Mouse (Mus musculus): Measurements from ENCODE around the gene Snx29. TPM values are rescaled to one million over a fixed set of nuclear protein-coding genes. Genes with fewer than 3 reads are reported as not detected.

The Snx29 gene
- polyA plus RNA-seq, 1 experiment, result 9.1 TPM

DNA sequence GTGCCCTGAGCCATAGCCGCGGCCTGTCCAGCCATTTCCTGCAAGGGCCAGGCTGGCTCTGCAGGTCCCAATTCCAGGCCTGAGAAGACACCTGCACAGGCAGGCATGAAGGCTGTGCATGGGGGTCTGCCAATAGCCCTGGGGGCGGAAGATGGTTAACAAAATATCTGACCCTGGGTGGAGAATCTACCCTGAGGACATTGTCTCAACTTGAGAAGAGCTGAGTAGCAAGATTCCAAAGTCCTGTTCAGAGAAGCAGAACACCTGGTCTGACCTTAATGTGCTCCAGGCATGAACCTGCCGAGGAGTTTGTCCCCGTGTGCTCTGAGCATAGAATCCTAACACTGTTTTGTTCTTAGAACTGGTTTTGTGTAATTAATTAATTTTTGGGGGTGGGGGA, 83.5 kb downstream of the Snx29 start:
- no peak for DNase-seq (ENCODE audit: extremely low spot score in 1 of 2, low spot score in 1 of 2)

DNA sequence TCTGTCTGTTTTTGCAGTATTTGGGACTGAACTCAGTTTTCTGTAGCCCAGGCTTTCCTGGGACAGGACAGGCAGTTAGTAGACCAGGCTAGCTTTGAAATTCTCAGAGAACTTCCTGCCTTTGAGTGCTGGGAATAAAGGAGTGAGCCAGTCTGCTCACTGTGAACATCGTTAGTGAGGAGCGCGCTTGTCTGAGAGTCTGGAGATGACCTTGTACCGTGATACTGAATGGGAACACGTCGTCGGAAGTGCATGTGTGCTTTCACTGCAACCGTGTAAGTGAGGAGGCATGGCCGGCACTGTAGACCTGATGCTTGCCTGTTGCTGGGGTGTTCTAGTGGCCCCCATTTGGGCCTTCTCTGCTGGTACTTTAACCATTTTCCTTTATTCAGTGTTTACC, 83.9 kb downstream of the Snx29 start:
- no peak for DNase-seq (ENCODE audit: extremely low spot score in 1 of 2, low spot score in 1 of 2)

GRCm38 (mm10) chr16:11407932-11408620, 85.4 kb downstream of the Snx29 start:
- DNase-seq (ENCODE audit: extremely low spot score in 1 of 2, low spot score in 1 of 2), result no peak

DNA sequence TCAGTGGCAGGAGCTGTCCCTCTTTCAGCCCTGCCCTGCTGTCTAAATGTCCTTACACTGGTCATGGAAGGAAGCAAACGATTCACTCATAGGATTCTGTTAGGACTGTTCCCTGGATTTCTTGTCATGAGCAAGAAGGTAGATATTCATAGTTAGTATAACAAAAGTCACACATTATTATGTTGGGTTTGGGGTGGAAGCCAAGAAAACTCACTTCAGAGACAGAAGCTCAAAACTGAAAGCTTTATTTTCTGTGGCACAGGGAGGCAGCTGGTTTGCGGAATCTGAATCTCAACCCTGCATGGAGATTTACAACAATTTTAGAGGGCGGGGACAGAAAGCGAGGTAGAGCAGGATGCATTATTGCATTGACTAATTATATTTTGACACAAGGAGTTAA, 86.0 kb downstream of the Snx29 start:
- DNase-seq (ENCODE audit: extremely low spot score in 1 of 2, low spot score in 1 of 2), result peak in 1 of 2 experiments; percentile 57

DNA sequence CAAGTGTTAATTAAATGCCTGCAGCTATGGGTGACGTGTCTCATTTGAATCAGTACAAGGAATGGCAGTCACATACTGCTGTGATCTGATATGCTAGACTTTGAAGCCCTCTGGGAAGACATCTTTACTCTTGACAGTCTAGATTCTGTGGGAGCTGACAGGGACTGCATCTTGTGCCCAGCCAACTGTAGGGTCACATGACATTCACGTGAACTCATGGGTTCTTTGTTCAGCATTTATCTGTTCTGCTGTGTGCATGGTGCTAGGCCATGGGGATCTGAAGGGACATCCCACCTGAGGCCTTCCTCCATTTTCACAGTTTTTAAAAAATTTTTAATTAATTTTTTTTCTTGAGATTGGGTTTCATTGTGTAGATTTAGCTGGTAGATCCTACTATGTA, 91.9 kb downstream of the Snx29 start:
- no peak for DNase-seq (ENCODE audit: extremely low spot score in 1 of 2, low spot score in 1 of 2)

DNA sequence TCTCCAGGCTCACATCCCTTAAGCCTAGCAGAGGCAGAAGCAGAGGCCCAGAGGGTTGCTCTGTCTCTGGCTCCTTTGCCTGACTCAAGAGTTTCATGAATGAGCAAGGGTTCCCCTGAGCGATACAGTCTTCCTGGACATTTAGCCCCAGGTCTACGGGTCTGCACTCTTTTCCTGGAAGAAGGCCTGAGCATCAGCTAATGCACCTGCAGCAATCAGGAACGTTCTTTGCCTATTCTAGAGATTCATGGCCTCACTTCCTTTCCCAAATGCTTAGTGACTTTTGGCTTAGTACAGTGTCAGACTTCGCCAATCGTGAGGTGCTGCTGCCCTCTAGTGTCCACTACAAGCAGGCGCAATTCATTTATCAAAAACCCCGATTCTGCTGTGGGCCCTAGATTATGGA, 95.5 kb downstream of the Snx29 start:
- peak in 1 of 2 experiments; percentile 76 for DNase-seq (ENCODE audit: extremely low spot score in 1 of 2, low spot score in 1 of 2)

GRCm38 (mm10) chr16:11420311-11421080, 97.8 kb downstream of the Snx29 start:
- no peak for DNase-seq (ENCODE audit: extremely low spot score in 1 of 2, low spot score in 1 of 2)

DNA sequence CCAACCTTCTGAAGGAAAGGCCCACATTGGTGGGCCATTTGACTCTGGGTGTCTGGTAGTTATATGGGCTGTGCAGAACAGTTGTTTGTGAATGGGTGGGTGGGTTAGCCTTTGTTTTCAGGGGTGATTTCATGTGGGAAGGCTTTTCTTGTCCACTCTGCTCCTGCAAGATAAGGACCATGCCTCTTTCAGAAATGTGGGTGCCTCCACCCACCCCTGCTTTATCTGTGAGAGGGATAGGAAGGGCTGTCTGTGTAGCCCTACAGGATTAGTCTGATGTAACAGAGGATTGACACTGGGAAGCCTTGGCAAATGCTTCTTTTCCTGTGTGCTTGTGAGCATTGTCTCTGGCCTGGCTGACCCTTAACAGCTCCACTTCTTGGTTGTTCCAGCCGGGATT, 99.5 kb downstream of the Snx29 start:
- DNase-seq (ENCODE audit: extremely low spot score in 1 of 2, low spot score in 1 of 2), result no peak

- DNase-seq (ENCODE audit: extremely low spot score in 1 of 2, low spot score in 1 of 2), result no peak
Observed at GRCm38 (mm10) chr16:11422889-11423610, 100.3 kb downstream of the Snx29 start.

- DNase-seq (ENCODE audit: extremely low spot score in 1 of 2, low spot score in 1 of 2), result peak in 1 of 2 experiments; percentile 46
Observed at GRCm38 (mm10) chr16:11423611-11424297, 101.0 kb downstream of the Snx29 start.

- DNase-seq (ENCODE audit: extremely low spot score in 1 of 2, low spot score in 1 of 2), result no peak
Observed at GRCm38 (mm10) chr16:11424568-11425145, 101.9 kb downstream of the Snx29 start.

DNA sequence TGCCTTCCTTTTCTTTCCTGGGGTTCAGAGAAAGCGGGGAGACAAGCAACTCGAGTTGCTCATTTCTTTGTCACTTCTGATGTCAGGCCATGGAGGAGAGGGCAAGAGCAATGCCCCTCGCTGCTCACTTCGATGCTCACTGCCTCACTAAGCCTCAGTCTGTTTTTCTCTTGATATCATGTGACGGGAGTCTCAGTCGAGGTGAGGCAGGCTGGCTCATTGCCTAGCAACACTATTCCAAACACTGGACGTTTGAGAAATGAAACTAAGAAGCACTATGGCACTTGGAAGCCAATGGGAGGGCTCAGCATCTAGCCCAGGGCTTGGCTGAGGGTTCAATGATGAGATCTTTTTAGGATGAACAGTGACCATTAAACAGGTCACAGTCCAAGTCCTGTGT, 102.6 kb downstream of the Snx29 start:
- no peak for DNase-seq (ENCODE audit: extremely low spot score in 1 of 2, low spot score in 1 of 2)

GRCm38 (mm10) chr16:11426810-11427537, 104.3 kb downstream of the Snx29 start:
- DNase-seq (ENCODE audit: extremely low spot score in 1 of 2, low spot score in 1 of 2), result no peak

GRCm38 (mm10) chr16:11429784-11430183, 107.1 kb downstream of the Snx29 start:
- no peak for DNase-seq (ENCODE audit: extremely low spot score in 1 of 2, low spot score in 1 of 2)

DNA sequence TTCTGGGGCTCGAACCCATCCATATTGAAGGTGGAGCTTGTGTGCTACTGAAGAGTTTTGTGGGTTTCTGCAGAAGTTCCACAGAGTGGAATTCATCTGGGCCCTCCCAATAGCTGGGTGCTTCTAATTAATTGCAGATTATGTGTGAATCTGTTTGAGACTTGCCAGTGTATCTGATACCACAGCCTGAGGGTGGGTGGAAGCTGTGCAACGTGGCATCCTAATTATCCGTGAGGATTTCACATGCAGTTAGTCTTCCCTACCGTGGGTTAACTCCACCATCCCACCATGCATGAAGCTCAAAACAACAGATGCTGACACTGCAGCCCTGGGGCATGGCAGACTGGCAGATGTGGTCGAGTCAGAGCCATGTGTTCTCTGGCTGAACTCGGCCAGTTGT, 107.8 kb downstream of the Snx29 start:
- no peak for DNase-seq (ENCODE audit: extremely low spot score in 1 of 2, low spot score in 1 of 2)

DNA sequence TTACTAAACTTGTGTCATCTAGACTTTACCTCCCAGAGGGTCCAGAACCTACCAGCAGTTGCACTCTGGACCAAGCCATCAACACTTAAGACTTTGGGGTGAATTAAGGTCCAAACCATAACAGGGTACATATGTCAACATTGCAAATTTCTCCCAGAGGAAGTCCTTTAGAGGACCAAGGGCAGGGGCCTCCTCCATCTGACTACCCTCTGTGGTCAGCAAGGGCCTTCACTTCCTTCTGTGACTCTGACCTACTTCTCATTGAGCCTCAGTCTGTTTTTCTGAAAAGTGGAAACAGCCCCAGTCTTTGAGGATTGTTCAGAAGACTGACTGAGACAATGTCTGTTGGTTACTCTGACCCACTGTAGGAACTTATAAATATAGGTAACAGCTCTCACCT, 111.1 kb downstream of the Snx29 start:
- DNase-seq (ENCODE audit: extremely low spot score in 1 of 2, low spot score in 1 of 2), result no peak

DNA sequence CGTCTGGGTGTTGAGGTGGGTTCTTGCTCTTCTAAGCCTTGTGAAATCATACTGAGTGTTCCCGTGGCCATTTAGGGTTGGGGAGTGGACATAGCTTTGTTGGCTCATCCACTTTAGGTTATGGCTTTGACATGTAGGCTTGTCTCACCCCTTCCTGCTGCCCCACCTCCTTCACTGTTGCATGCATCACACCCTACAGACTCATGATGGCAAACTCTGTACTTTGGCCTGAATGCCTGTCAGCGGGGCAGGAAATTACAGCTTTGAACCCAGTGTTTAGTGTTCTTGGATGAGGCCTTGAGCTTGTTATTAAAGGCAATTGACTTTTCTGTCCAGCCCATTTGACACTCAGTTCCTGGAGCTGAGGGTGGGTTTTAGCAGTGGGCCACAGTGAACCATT, 114.9 kb downstream of the Snx29 start:
- no peak for DNase-seq (ENCODE audit: extremely low spot score in 1 of 2, low spot score in 1 of 2)

GRCm38 (mm10) chr16:11439417-11439816, 116.7 kb downstream of the Snx29 start:
- DNase-seq (ENCODE audit: extremely low spot score in 1 of 2, low spot score in 1 of 2), result no peak

GRCm38 (mm10) chr16:11441616-11442015, 118.9 kb downstream of the Snx29 start:
- no peak for DNase-seq (ENCODE audit: extremely low spot score in 1 of 2, low spot score in 1 of 2)

DNA sequence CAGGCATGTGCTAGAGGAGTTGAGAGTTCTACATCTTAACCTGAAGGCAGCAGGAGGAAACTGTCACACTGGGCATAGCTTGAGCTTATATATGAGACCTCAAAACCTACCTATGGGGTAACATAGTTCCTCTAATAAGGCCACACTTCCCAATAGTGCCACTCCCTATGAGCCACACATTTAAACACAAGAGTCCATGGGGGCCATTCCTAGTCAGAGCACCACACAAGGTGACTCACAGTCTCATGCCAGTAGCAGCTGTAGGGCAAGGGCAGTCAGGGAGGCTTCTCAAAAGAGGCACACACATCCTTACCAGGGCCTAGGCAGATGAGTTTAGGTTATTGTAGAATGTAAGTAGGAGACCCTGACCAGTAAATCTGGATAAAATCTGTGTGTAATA, 119.8 kb downstream of the Snx29 start:
- DNase-seq (ENCODE audit: extremely low spot score in 1 of 2, low spot score in 1 of 2), result no peak

Measured in frontal cortex, adult 2 months (tissue).